Mouse (Mus musculus) neural tube, embryonic 15.5 days (tissue): ENCODE measurements at regions not wholly inside any gene's neighbourhood (a gene's known extent, or its start where the extent isn't known, plus 50 kb on each side); places are given as distances from the start of the nearest gene placed in this dataset.

Experiments used
- ATAC-seq: fragments of 200-750 bp; cut with Nextera tagmentation; 2 replicates; pipeline ENCODE4 v1.8.0; 2017; ENCODE audit warnings: mild to moderate bottlenecking, moderate TSS enrichment, moderate library complexity; ENCODE audit not compliant: low FRiP score
- H3K27ac ChIP-seq: fragments of 300-500 bp; sonication (generic); replicated peaks from 2 replicates; pipeline ENCODE4 v1.5.1; 2015; ENCODE audit warnings: mild to moderate bottlenecking, inconsistent platforms
- H3K27me3 ChIP-seq: fragments of 300-500 bp; sonication (generic); replicated peaks from 2 replicates; pipeline ENCODE4 v1.6.1; 2015; ENCODE audit warnings: inconsistent platforms
- H3K36me3 ChIP-seq: fragments of 300-500 bp; sonication (generic); 2 replicates; pipeline ENCODE4 v1.6.1; 2015; ENCODE audit warnings: inconsistent platforms
- H3K4me1 ChIP-seq: fragments of 300-500 bp; sonication (generic); 2 replicates; pipeline ENCODE4 v1.6.1; 2015; ENCODE audit warnings: inconsistent platforms
- H3K4me2 ChIP-seq: fragments of 300-500 bp; sonication (generic); 2 replicates; pipeline ENCODE4 v1.6.1; 2015; ENCODE audit warnings: inconsistent platforms, mild to moderate bottlenecking, moderate library complexity
- H3K4me3 ChIP-seq: fragments of 300-500 bp; sonication (generic); replicated peaks from 2 replicates; pipeline ENCODE4 v1.5.1; 2015; ENCODE audit warnings: mild to moderate bottlenecking, inconsistent platforms
- H3K9ac ChIP-seq: fragments of 300-500 bp; sonication (generic); replicated peaks from 2 replicates; pipeline ENCODE4 v1.6.1; 2015; ENCODE audit warnings: mild to moderate bottlenecking, inconsistent platforms
- H3K9me3 ChIP-seq: fragments of 300-500 bp; sonication (generic); replicated peaks from 2 replicates; pipeline ENCODE4 v1.6.1; 2016; ENCODE audit warnings: inconsistent platforms
- WGBS: fragments of 180-500 bp; shearing (Covaris S2); methylation state at CpG from one replicate; pipeline ENCODE4 v1.1.7; 2015; ENCODE audit warnings: mixed read lengths; 5-methylcytosine and 5-hydroxymethylcytosine counted together

- Histone ChIP-seq H3K9ac (no peak overlapping the region), H3K9me3 (no peaks in the 10 kb centered on the region), H3K4me3 (no peak overlapping the region), H3K36me3 (no peaks in the 10 kb centered on the region), H3K27me3 (0 out of 2 replicates have a peak, but pooled peaks cover 3% of the 10 kb centered on the region), H3K4me1 (peaks cover 4% of the 10 kb centered on the region), H3K27ac (no peak overlapping the region), H3K4me2 (no peak overlapping the region)
- WGBS: 18% methylated on average over 7 of the region's 7 CpGs
- peak; percentile 86; the same call in 1 of the 2 replicates for ATAC-seq
Measured at GRCm38 (mm10) chr9:66646226-66646625, 53.3 kb upstream of the Usp3 start.

- no peak for ATAC-seq
- Histone ChIP-seq H3K27ac (no peak overlapping the region), H3K9me3 (no peaks in the 10 kb centered on the region), H3K4me3 (no peak overlapping the region), H3K4me1 (peaks cover 8% of the 10 kb centered on the region), H3K9ac (no peak overlapping the region), H3K36me3 (no peaks in the 10 kb centered on the region), H3K4me2 (no peak overlapping the region), H3K27me3 (0 out of 2 replicates have a peak, but pooled peaks cover 3% of the 10 kb centered on the region)
- WGBS: 20% methylated on average over 6 of the region's 6 CpGs
Measured at GRCm38 (mm10) chr9:66651306-66651705, 58.4 kb upstream of the Usp3 start.

GRCm38 (mm10) chr9:66657116-66657758, 56.2 kb upstream of the Car12 start:
- H3K9ac ChIP-seq: no peak overlapping the region
- no peaks in the 10 kb centered on the region for H3K9me3 ChIP-seq
- H3K36me3 ChIP-seq: no peaks in the 10 kb centered on the region
- ATAC-seq: no peak
- H3K27me3 ChIP-seq: no peaks in the 10 kb centered on the region
- no peak overlapping the region for H3K4me2 ChIP-seq
- 79% methylated on average over 7 of the region's 7 CpGs for WGBS
- H3K27ac ChIP-seq: no peak overlapping the region
- no peaks in the 10 kb centered on the region for H3K4me1 ChIP-seq
- no peak overlapping the region for H3K4me3 ChIP-seq

GRCm38 (mm10) chr9:66658707-66659242, 54.7 kb upstream of the Car12 start:
- Histone ChIP-seq H3K4me3 (no peak overlapping the region), H3K9me3 (no peaks in the 10 kb centered on the region), H3K4me1 (no peaks in the 10 kb centered on the region), H3K27me3 (no peaks in the 10 kb centered on the region), H3K36me3 (no peaks in the 10 kb centered on the region), H3K4me2 (no peak overlapping the region), H3K9ac (no peak overlapping the region), H3K27ac (no peak overlapping the region)
- ATAC-seq: no peak

GRCm38 (mm10) chr9:66659781-66660445, 53.6 kb upstream of the Car12 start:
- Histone ChIP-seq H3K4me3 (no peak overlapping the region), H3K4me2 (no peak overlapping the region), H3K27me3 (no peaks in the 10 kb centered on the region), H3K36me3 (no peaks in the 10 kb centered on the region), H3K9me3 (no peaks in the 10 kb centered on the region), H3K4me1 (no peaks in the 10 kb centered on the region), H3K27ac (no peak overlapping the region), H3K9ac (no peak overlapping the region)
- no peak for ATAC-seq
- WGBS: 88% methylated on average over 11 of the region's 11 CpGs

- Histone ChIP-seq H3K27me3 (no peaks in the 10 kb centered on the region), H3K4me1 (no peaks in the 10 kb centered on the region), H3K4me2 (no peak overlapping the region), H3K9me3 (no peaks in the 10 kb centered on the region), H3K4me3 (no peak overlapping the region), H3K27ac (no peak overlapping the region), H3K9ac (no peak overlapping the region), H3K36me3 (no peaks in the 10 kb centered on the region)
- ATAC-seq: no peak
- WGBS: 64% methylated on average over 7 of the region's 7 CpGs
Measured at GRCm38 (mm10) chr9:66661596-66661995, 51.9 kb upstream of the Car12 start.

GRCm38 (mm10) chr9:66662443-66662842, 51.0 kb upstream of the Car12 start:
- Histone ChIP-seq H3K27ac (no peak overlapping the region), H3K9me3 (no peaks in the 10 kb centered on the region), H3K4me1 (no peaks in the 10 kb centered on the region), H3K4me2 (no peak overlapping the region), H3K27me3 (no peaks in the 10 kb centered on the region), H3K36me3 (no peaks in the 10 kb centered on the region), H3K9ac (no peak overlapping the region), H3K4me3 (no peak overlapping the region)
- WGBS: 79% methylated on average over 4 of the region's 4 CpGs
- no peak for ATAC-seq
